Mouse (Mus musculus) bone marrow macrophage, adult 2 months (primary cell): ENCODE measurements around the gene Sntb2.

ENCODE experiments used
- CTCF ChIP-seq: IDR thresholded peaks from 2 replicates; pipeline ENCODE4 v1.5.1; 2012; ENCODE audit warnings: low read depth, mild to moderate bottlenecking, low read length, moderate library complexity
- POLR2A ChIP-seq: IDR thresholded peaks from 2 replicates; pipeline ENCODE4 v1.6.1; 2012; ENCODE audit warnings: mild to moderate bottlenecking, low read depth, low read length, borderline replicate concordance

- no peak for TF ChIP-seq POLR2A
- TF ChIP-seq CTCF = no peak
Measured at GRCm38 (mm10) chr8:106957086-106957485, 21.5 kb downstream of the Sntb2 start.
